8 mouse cellular contexts compared by ENCODE assay signal in genomic region chr9:95559936-95560735, GRCm38 (mm10). TPM values are rescaled to one million over a fixed set of nuclear protein-coding genes. Genes with fewer than 3 reads are reported as not detected.
A peak's percentile ranks its signal among the peaks of the same experiment; 100 is the strongest.
DNase-seq lines count a peak whose midpoint lies in the region; ATAC-seq and TF ChIP-seq lines count a peak whose summit lies in the region.

No protein-coding gene starts in this region.

- H3K4me1 ChIP-seq in G1E (ENCODE audit: insufficient read depth, low read depth, low read length) = peaks cover 2% of the 10 kb centered on the region; the same call in 1 of the 2 replicates
- peaks cover 52% of the 10 kb centered on the region for H3K4me1 ChIP-seq in erythroblast, embryonic 14.5 days (ENCODE audit: control insufficient read depth)
- peaks cover 39% of the 10 kb centered on the region for H3K4me1 ChIP-seq in liver, embryonic 16.5 days (ENCODE audit: control insufficient read depth, low read depth, low read length)
- peaks cover 3% of the 10 kb centered on the region; the same call in 1 of the 2 replicates for H3K4me1 ChIP-seq in spleen, adult 2 months (ENCODE audit: control insufficient read depth, insufficient read depth, insufficient read length)

- ATAC-seq in G1E (ENCODE audit: extremely low read depth, insufficient number of reproducible peaks, low FRiP score, poor library complexity, severe bottlenecking) = no peak
- peak; percentile 1 to 31; a peak in 2 of 4 replicates for ATAC-seq in hematopoietic stem cell, adult 5-6 weeks (replicated peaks in 1 of 2; ENCODE audit: insufficient read depth in 1 of 2, low FRiP score in 2 of 2, low TSS enrichment in 1 of 2, low read depth in 1 of 2, poor library complexity in 2 of 2, severe bottlenecking in 2 of 2)
- peak; percentile 9 for ATAC-seq in liver, embryonic 16.5 days (ENCODE audit: low read depth)

- peak overlapping the region; percentile 90 for H3K27ac ChIP-seq in layer of hippocampus, adult 2 months
- H3K27ac ChIP-seq in liver, embryonic 16.5 days (ENCODE audit: low read length) = peak overlapping the region; percentile 82
- H3K27ac ChIP-seq in spleen, adult 2 months (ENCODE audit: insufficient read depth, low read length) = peak overlapping the region; percentile 74

- H3K4me3 ChIP-seq in G1E (ENCODE audit: low read depth, low read length) = peak overlapping the region; percentile 13
- H3K4me3 ChIP-seq in erythroblast, embryonic 14.5 days (replicated peaks) = peak overlapping the region; percentile 77
- peak overlapping the region; percentile 71 for H3K4me3 ChIP-seq in layer of hippocampus, adult 2 months
- peak overlapping the region; percentile 74 for H3K4me3 ChIP-seq in liver, embryonic 16.5 days (ENCODE audit: low read depth, low read length)
- peak overlapping the region; percentile 41; the same call in 1 of the 2 replicates for H3K4me3 ChIP-seq in spleen, adult 2 months (ENCODE audit: extremely low read depth, insufficient read depth, insufficient read length)

- H3K9me3 ChIP-seq in G1E (replicated peaks) = peaks cover 20% of the 10 kb centered on the region
- H3K9me3 ChIP-seq in erythroblast, embryonic 14.5 days (ENCODE audit: control insufficient read depth, low read length) = peaks cover 11% of the 10 kb centered on the region; the same call in 1 of the 2 replicates
- no peaks in the 10 kb centered on the region for H3K9me3 ChIP-seq in liver, embryonic 16.5 days (replicated peaks; ENCODE audit: control insufficient read depth, low read length)

- no peaks in the 10 kb centered on the region for H3K27me3 ChIP-seq in G1E (ENCODE audit: insufficient read depth, low read length)
- H3K27me3 ChIP-seq in erythroblast, embryonic 14.5 days (ENCODE audit: control insufficient read depth) = peaks cover 79% of the 10 kb centered on the region
- H3K27me3 ChIP-seq in liver, embryonic 16.5 days (ENCODE audit: control insufficient read depth, insufficient read depth, low read depth, low read length) = peaks cover 41% of the 10 kb centered on the region
- H3K27me3 ChIP-seq in spleen, adult 2 months (ENCODE audit: control insufficient read depth, insufficient read depth, low read length) = peaks cover 12% of the 10 kb centered on the region

- intact Hi-C loops in gastrocnemius, postnatal 14 days (cut with DNase I; ENCODE audit: low total_unique reads) = no loop called here

- H3K9ac ChIP-seq in liver, embryonic 16.5 days (ENCODE audit: low read depth, low read length) = peak overlapping the region; percentile 73

- H3K36me3 ChIP-seq in G1E (replicated peaks) = no peaks in the 10 kb centered on the region
- peaks cover 11% of the 10 kb centered on the region for H3K36me3 ChIP-seq in erythroblast, embryonic 14.5 days (ENCODE audit: control insufficient read depth)
- no peaks in the 10 kb centered on the region for H3K36me3 ChIP-seq in liver, embryonic 16.5 days (ENCODE audit: control insufficient read depth, insufficient read depth)
- H3K36me3 ChIP-seq in spleen, adult 2 months (ENCODE audit: control insufficient read depth, insufficient read depth, low read length) = no peaks in the 10 kb centered on the region

- TF ChIP-seq CTCF in G1E (IDR thresholded peaks at IDR 0.05; ENCODE audit: low read depth, low read length) = no peak
- no peak for TF ChIP-seq CTCF in layer of hippocampus, adult 2 months (conservative IDR thresholded peaks at IDR 0.05)
- no peak for TF ChIP-seq CTCF in spleen, adult 2 months (IDR thresholded peaks at IDR 0.05; ENCODE audit: extremely low read depth, insufficient read depth, insufficient read length, insufficient replicate concordance)

- TF ChIP-seq POLR2A in spleen, adult 2 months (IDR thresholded peaks at IDR 0.05; ENCODE audit: low read depth, low read length) = no peak

- H3K4me2 ChIP-seq in liver, embryonic 16.5 days (ENCODE audit: low read depth, low read length) = peak overlapping the region; percentile 88

- no peak for DNase-seq in G1E (ENCODE audit: low spot score)
- DNase-seq in brain, adult 2 months (ENCODE audit: low read depth, low spot score) = peak; percentile 89
- DNase-seq in layer of hippocampus, adult 2 months (ENCODE audit: low spot score in 2 of 2) = peak; percentile 47 to 51
- DNase-seq in spleen, adult 2 months (ENCODE audit: low read depth in 1 of 2, low spot score in 2 of 2) = no peak
- no peak for DNase-seq in gastrocnemius, postnatal 14 days

- 12% methylated on average over 78 of the region's 78 CpGs for WGBS in liver, embryonic 16.5 days (ENCODE audit: insufficient replicate concordance)
- WGBS in spleen, adult 2 months = 21% methylated on average over 66 of the region's 78 CpGs

RNA-seq across cellular contexts. Expression of gene Paqr9, which starts 0.7 kb away (rescaled TPM):
- 6.8 TPM in 1 of 2 replicates, not detected in the other for total RNA-seq in G1E (2014; fragmentation: Nextera tagmentation)
- 0.06 and 0.11 TPM in 2 replicates for total RNA-seq in G1E (2017)
- not detected in 2 replicates for polyA plus RNA-seq in G1E (2012)
- polyA plus RNA-seq in erythroblast, embryonic 14.5 days (2012) = 0.32 and 0.41 TPM in 2 replicates
- 0.88 and 4.4 TPM in 2 replicates for total RNA-seq in hematopoietic stem cell, adult 5-6 weeks (2017)
- total RNA-seq in layer of hippocampus, adult 2 months (2021) = 10 to 100 TPM; 45.9 to 47.6 TPM
- 5.8 and 6.7 TPM in 2 replicates for polyA plus RNA-seq in liver, embryonic 16.5 days (2015; fragmentation: Nextera tagmentation; extraction: Ambion mirVana)
- polyA plus RNA-seq in spleen, adult 2 months (2012; rRNA removed) = 16.5 and 21.3 TPM in 2 replicates
- 1 to 10 TPM; 4.5 to 4.8 TPM for total RNA-seq in gastrocnemius, postnatal 14 days (2021)

RNA-seq across cellular contexts. Expression of gene U2surp, which starts 48.3 kb away (rescaled TPM):
- 194 and 222 TPM in 2 replicates for total RNA-seq in G1E (2014; fragmentation: Nextera tagmentation)
- total RNA-seq in G1E (2017) = 205 and 232 TPM in 2 replicates
- polyA plus RNA-seq in G1E (2012) = 7.2 and 14.1 TPM in 2 replicates
- 0.51 and 0.69 TPM in 2 replicates for polyA plus RNA-seq in erythroblast, embryonic 14.5 days (2012)
- 170 and 189 TPM in 2 replicates for total RNA-seq in hematopoietic stem cell, adult 5-6 weeks (2017)
- total RNA-seq in layer of hippocampus, adult 2 months (2021) = 10 to 100 TPM; 71.1 to 74.4 TPM
- 48.7 and 50.4 TPM in 2 replicates for polyA plus RNA-seq in liver, embryonic 16.5 days (2015; fragmentation: Nextera tagmentation; extraction: Ambion mirVana)
- 1.6 and 1.7 TPM in 2 replicates for polyA plus RNA-seq in spleen, adult 2 months (2012; rRNA removed)
- total RNA-seq in gastrocnemius, postnatal 14 days (2021) = 10 to 100 TPM; 24.6 to 25.2 TPM

Comparison
In these comparisons a context has a peak if more than half of its experiments do, and no peak if none do; other contexts are left out.
1. DNase-seq: peak in brain, adult 2 months (single experiment) and layer of hippocampus, adult 2 months (2 of 2); none in G1E (single experiment), spleen, adult 2 months (0 of 2) and gastrocnemius, postnatal 14 days (single experiment).
2. H3K4me3 ChIP-seq: peak in every context shown above with its lines; median percentile 77 in erythroblast, embryonic 14.5 days; 74 in liver, embryonic 16.5 days; 71 in layer of hippocampus, adult 2 months; 41 in spleen, adult 2 months; 13 in G1E.
3. Peak in every context shown above with its lines, with median percentiles within 50 percentile points of each other: H3K27ac ChIP-seq.